9 mouse cellular contexts compared by ENCODE assay signal in the genomic region with DNA sequence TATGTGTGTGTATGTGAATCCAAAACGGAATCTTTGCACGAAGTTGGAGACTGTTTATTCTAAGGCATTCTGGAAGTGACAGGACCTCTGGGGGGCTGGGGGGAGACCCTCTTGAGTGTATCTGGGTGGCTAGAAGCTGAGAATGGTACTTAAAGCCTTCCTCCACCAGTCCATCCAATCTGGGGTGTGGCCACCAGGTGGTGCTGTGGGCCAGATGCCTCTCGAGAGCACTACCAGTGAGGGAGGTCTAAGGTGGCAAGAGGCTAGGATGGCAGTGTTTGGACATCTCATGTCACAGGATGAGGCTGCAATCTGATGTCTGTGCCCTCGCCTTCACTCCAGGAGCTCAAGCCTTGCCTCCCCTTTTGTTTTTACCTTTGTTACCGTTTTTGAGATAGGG. TPM values are rescaled to one million over a fixed set of nuclear protein-coding genes. Genes with fewer than 3 reads are reported as not detected.
DNase-seq lines count a peak whose midpoint lies in the region; ATAC-seq and TF ChIP-seq lines count a peak whose summit lies in the region.
"Had no signal": no experiment of that assay in that cellular context is flagged by ENCODE, and none has a peak within 500 bp of the region (broad histone marks: within the 10 kb centered on the region; RNA-seq: fewer than 3 reads in every experiment).

No protein-coding gene starts in this region.

- peaks cover 10% of the 10 kb centered on the region for H3K4me1 ChIP-seq in forebrain, embryonic 10.5 days
- H3K4me1 ChIP-seq in forebrain, embryonic 12.5 days = peaks cover 7% of the 10 kb centered on the region
- no peaks in the 10 kb centered on the region; the same call in 1 of the 2 replicates for H3K4me1 ChIP-seq in bone marrow macrophage, adult 2 months (ENCODE audit: control insufficient read depth, insufficient read depth, low read length)
- H3K4me1 ChIP-seq in embryonic fibroblast, embryonic 13.5 days (ENCODE audit: control insufficient read depth, insufficient read depth, low read length) = no peaks in the 10 kb centered on the region

- TF ChIP-seq POLR2A in bone marrow macrophage, adult 2 months (IDR thresholded peaks at IDR 0.05; ENCODE audit: borderline replicate concordance, low read depth, low read length) = no peak
- no peak; the same call in 1 of the 2 replicates for TF ChIP-seq POLR2A in embryonic fibroblast, embryonic 13.5 days (IDR thresholded peaks at IDR 0.05; ENCODE audit: low read depth, low read length)

- no peak overlapping the region for H3K9ac ChIP-seq in forebrain, embryonic 12.5 days
- H3K9ac ChIP-seq: midbrain, embryonic 12.5 days had no signal

- no peaks in the 10 kb centered on the region for H3K9me3 ChIP-seq in forebrain, embryonic 10.5 days
- H3K9me3 ChIP-seq in forebrain, embryonic 12.5 days = no peaks in the 10 kb centered on the region
- H3K9me3 ChIP-seq: midbrain, embryonic 12.5 days had no signal

- 18% methylated on average over 5 of the region's 5 CpGs for WGBS in forebrain, embryonic 10.5 days
- 15% methylated on average over 5 of the region's 5 CpGs for WGBS in forebrain, embryonic 12.5 days

- no peak overlapping the region for H3K27ac ChIP-seq in forebrain, embryonic 10.5 days
- H3K27ac ChIP-seq in forebrain, embryonic 12.5 days = no peak overlapping the region
- H3K27ac ChIP-seq in bone marrow macrophage, adult 2 months (ENCODE audit: insufficient read depth, low read depth, low read length) = no peak overlapping the region
- no peak overlapping the region for H3K27ac ChIP-seq in embryonic fibroblast, embryonic 13.5 days (ENCODE audit: insufficient read depth, low read length)
- H3K27ac ChIP-seq: midbrain, embryonic 12.5 days had no signal

- peak; percentile 84 for TF ChIP-seq CTCF in bone marrow macrophage, adult 2 months (IDR thresholded peaks at IDR 0.05; ENCODE audit: low read depth, low read length)
- TF ChIP-seq CTCF in embryonic fibroblast, embryonic 13.5 days (IDR thresholded peaks at IDR 0.05; ENCODE audit: borderline replicate concordance, insufficient read depth, low read length) = peak; percentile 97

- H3K4me3 ChIP-seq in forebrain, embryonic 10.5 days = no peak overlapping the region
- H3K4me3 ChIP-seq in forebrain, embryonic 12.5 days (replicated peaks) = no peak overlapping the region
- no peak overlapping the region for H3K4me3 ChIP-seq in bone marrow macrophage, adult 2 months (ENCODE audit: insufficient read depth, low read length)
- H3K4me3 ChIP-seq in embryonic fibroblast, embryonic 13.5 days (ENCODE audit: insufficient read depth, low read length) = no peak overlapping the region
- H3K4me3 ChIP-seq: midbrain, embryonic 12.5 days had no signal

- peak; percentile 81 for DNase-seq in forebrain, embryonic 10.5 days (ENCODE audit: extremely low spot score, low spot score)
- DNase-seq in heart, postnatal 4 days = peak; percentile 93
- DNase-seq in layer of hippocampus, postnatal 14 days (ENCODE audit: low spot score in 2 of 2) = peak; percentile 75 to 83
- DNase-seq in spleen, adult 18-20 months = peak; percentile 52 to 85

- H3K36me3 ChIP-seq in forebrain, embryonic 10.5 days (replicated peaks) = peaks cover 41% of the 10 kb centered on the region
- H3K36me3 ChIP-seq in forebrain, embryonic 12.5 days (replicated peaks) = peaks cover 28% of the 10 kb centered on the region

- no peak overlapping the region for H3K4me2 ChIP-seq in forebrain, embryonic 12.5 days
- H3K4me2 ChIP-seq: midbrain, embryonic 12.5 days had no signal

- no peaks in the 10 kb centered on the region; the same call in 1 of the 2 replicates for H3K27me3 ChIP-seq in forebrain, embryonic 10.5 days (ENCODE audit: poor library complexity, severe bottlenecking)
- H3K27me3 ChIP-seq in forebrain, embryonic 12.5 days = no peaks in the 10 kb centered on the region
- H3K27me3 ChIP-seq: midbrain, embryonic 12.5 days had no signal

- ATAC-seq in forebrain, embryonic 12.5 days (ENCODE audit: low FRiP score) = no peak
- ATAC-seq in megakaryocyte progenitor cell, adult 5-6 weeks (replicated peaks; ENCODE audit: poor library complexity) = peak; percentile 88

RNA-seq across cellular contexts. Expression of a gene that starts 12.0 kb away (rescaled TPM):
- 8.7 and 9.3 TPM in 2 replicates for polyA plus RNA-seq in forebrain, embryonic 10.5 days (2016; fragmentation: Nextera tagmentation; extraction: Ambion mirVana)
- polyA plus RNA-seq in forebrain, embryonic 12.5 days (2016; fragmentation: Nextera tagmentation; extraction: Ambion mirVana) = 6.5 and 7.7 TPM in 2 replicates
- 39.7 and 41.3 TPM in 2 replicates for polyA plus RNA-seq in bone marrow macrophage, adult 2 months (2012; ENCODE audit: insufficient read depth, insufficient read length, missing spikeins)
- 63.1 and 77.5 TPM in 2 replicates for polyA plus RNA-seq in embryonic fibroblast, embryonic 13.5 days (2011; ENCODE audit: insufficient read length, low read depth, missing spikeins)
- total RNA-seq in heart, postnatal 4 days (2021) = 1 to 10 TPM; 8.7 to 9.2 TPM
- total RNA-seq in layer of hippocampus, postnatal 14 days (2021) = 1 to 10 TPM; 3.8 to 4.1 TPM
- total RNA-seq in megakaryocyte progenitor cell, adult 5-6 weeks (2015) = 0.12 TPM in 1 of 2 replicates, not detected in the other
- not detected in 2 replicates for total RNA-seq in megakaryocyte progenitor cell, adult 5-6 weeks (2017)

RNA-seq across cellular contexts. Expression of a gene that starts 28.1 kb away (rescaled TPM):
- polyA plus RNA-seq in forebrain, embryonic 10.5 days (2016; fragmentation: Nextera tagmentation; extraction: Ambion mirVana) = 22.3 and 22.4 TPM in 2 replicates
- 10.6 and 11.7 TPM in 2 replicates for polyA plus RNA-seq in forebrain, embryonic 12.5 days (2016; fragmentation: Nextera tagmentation; extraction: Ambion mirVana)
- polyA plus RNA-seq in bone marrow macrophage, adult 2 months (2012; ENCODE audit: insufficient read depth, insufficient read length, missing spikeins) = 69.6 and 73.6 TPM in 2 replicates
- polyA plus RNA-seq in embryonic fibroblast, embryonic 13.5 days (2011; ENCODE audit: insufficient read length, low read depth, missing spikeins) = 26.2 and 40.3 TPM in 2 replicates
- 10 to 100 TPM; 18.0 to 22.0 TPM for total RNA-seq in heart, postnatal 4 days (2021)
- total RNA-seq in layer of hippocampus, postnatal 14 days (2021) = 10 to 100 TPM; 14.6 to 20.0 TPM
- 59.0 and 59.9 TPM in 2 replicates for total RNA-seq in megakaryocyte progenitor cell, adult 5-6 weeks (2015)
- 36.8 and 43.4 TPM in 2 replicates for total RNA-seq in megakaryocyte progenitor cell, adult 5-6 weeks (2017)
